Mouse (Mus musculus): ENCODE data around the gene Abca4. TPM values are rescaled to one million over a fixed set of nuclear protein-coding genes. Genes with fewer than 3 reads are reported as not detected.

Abca4 gene
- total and polyA plus RNA-seq, 3 experiments: 0.15 to 0.49 TPM; not detected in 1

DNA sequence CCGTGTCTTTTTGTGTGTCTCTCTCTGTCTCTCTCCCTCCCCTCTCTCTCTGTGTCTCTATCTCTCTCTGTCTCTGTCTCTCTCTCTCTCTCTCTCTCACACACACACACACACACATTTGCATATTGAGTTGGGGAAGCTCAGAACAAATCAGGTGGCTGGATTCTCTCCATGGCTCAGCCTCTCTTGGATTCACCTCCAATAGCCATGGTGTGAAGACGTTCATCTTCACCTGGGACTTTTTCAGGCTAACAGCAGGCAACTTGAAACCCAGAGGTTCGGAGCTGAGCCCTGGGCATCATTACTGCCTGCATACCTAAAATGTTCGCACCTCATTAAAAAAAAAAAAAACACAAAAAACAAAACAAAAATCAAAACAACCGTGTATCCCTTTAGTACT, 29.4 kb downstream of the Abca4 start:
- no peak for DNase-seq (ENCODE audit: low read depth, low spot score)
- Histone ChIP-seq H3K36me3 (ENCODE audit: control insufficient read depth in 1 of 2, insufficient read depth in 2 of 2, low read length in 2 of 2) (no peaks in the 10 kb centered on the region), H3K9me3 (replicated peaks; ENCODE audit: insufficient read depth, low read length) (no peaks in the 10 kb centered on the region), H3K27ac (ENCODE audit: control insufficient read depth, low read depth, low read length) (no peak overlapping the region), H3K9ac (ENCODE audit: control insufficient read depth, low read depth, low read length, poor library complexity, severe bottlenecking) (no peak overlapping the region), H3K4me3 (ENCODE audit: control insufficient read depth in 1 of 2, insufficient read depth in 1 of 2, low read depth in 2 of 2, low read length in 2 of 2) (no peak overlapping the region), H3K4me1 (ENCODE audit: control insufficient read depth in 1 of 2, insufficient read depth in 2 of 2, low read length in 2 of 2) (no peaks in the 10 kb centered on the region), H3K79me2 (ENCODE audit: control insufficient read depth, insufficient read depth, low read length, poor library complexity) (no peaks in the 10 kb centered on the region), H3K27me3 (ENCODE audit: control insufficient read depth in 1 of 2, insufficient read depth in 2 of 2, low read length in 2 of 2) (no peaks in the 10 kb centered on the region; a peak in 1 of 4 replicates)
- TF ChIP-seq CTCF (IDR thresholded peaks at IDR 0.05 in 2 of 3, conservative IDR thresholded peaks at IDR 0.05 in 1 of 3; ENCODE audit: control insufficient read depth in 1 of 3, insufficient read depth in 1 of 3, low read depth in 2 of 3, low read length in 3 of 3, poor library complexity in 1 of 3, severe bottlenecking in 1 of 3) (no peak), EP300 (IDR thresholded peaks at IDR 0.05; ENCODE audit: low read depth in 1 of 2, low read length in 2 of 2) (no peak), ZNF384 (IDR thresholded peaks at IDR 0.05; ENCODE audit: low read depth, low read length) (no peak), USF1 (IDR thresholded peaks at IDR 0.05; ENCODE audit: low read depth, low read length) (no peak), ZMIZ1 (IDR thresholded peaks at IDR 0.05; ENCODE audit: low read depth, low read length) (no peak), KAT2A (conservative IDR thresholded peaks at IDR 0.05; ENCODE audit: low read depth, low read length) (no peak), USF2 (IDR thresholded peaks at IDR 0.05; ENCODE audit: borderline replicate concordance in 1 of 2, insufficient read depth in 1 of 2, low read depth in 1 of 2, low read length in 2 of 2) (no peak), SMC3 (IDR thresholded peaks at IDR 0.05; ENCODE audit: low read depth, low read length) (no peak), GABPA (IDR thresholded peaks at IDR 0.05; ENCODE audit: low read depth, low read length) (no peak), ELF1 (IDR thresholded peaks at IDR 0.05; ENCODE audit: low read depth, low read length) (no peak), BHLHE40 (IDR thresholded peaks at IDR 0.05; ENCODE audit: borderline replicate concordance, low read depth, low read length) (no peak), MXI1 (IDR thresholded peaks at IDR 0.05; ENCODE audit: low read depth, low read length) (no peak), MAZ (IDR thresholded peaks at IDR 0.05; ENCODE audit: low read depth, low read length) (no peak), POLR2AphosphoS5 (IDR thresholded peaks at IDR 0.05; ENCODE audit: borderline replicate concordance, low read depth, low read length) (no peak), RCOR1 (IDR thresholded peaks at IDR 0.05; ENCODE audit: low read depth, low read length) (no peak), JUND (IDR thresholded peaks at IDR 0.05; ENCODE audit: low read depth, low read length) (no peak), MYC (IDR thresholded peaks at IDR 0.05; ENCODE audit: low read depth, low read length) (no peak), ZKSCAN1 (IDR thresholded peaks at IDR 0.05; ENCODE audit: low read depth, low read length) (no peak), TBP (IDR thresholded peaks at IDR 0.05; ENCODE audit: low read depth, low read length) (no peak)

DNA sequence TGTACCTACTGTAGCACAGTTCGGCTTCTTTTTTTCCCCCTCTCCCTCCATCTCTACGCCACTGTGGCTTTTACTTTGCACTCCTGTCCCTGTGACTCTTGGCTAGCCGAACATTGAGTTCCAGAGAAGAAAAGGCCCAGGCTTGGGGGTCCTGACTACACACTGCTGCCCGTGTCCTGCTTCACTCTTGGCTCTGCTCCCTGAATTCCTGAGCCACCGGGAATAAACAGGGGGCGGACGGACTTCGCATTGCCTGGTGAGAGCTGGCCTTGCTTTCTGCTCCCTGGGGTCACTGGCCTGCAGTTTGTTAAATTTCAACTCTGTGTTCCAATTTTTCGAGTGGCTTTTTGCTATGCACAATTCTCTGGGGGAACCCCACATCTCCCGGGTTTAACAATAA, 30.1 kb downstream of the Abca4 start:
- Histone ChIP-seq H3K27ac (ENCODE audit: control insufficient read depth, low read depth, low read length) (no peak overlapping the region), H3K4me1 (ENCODE audit: control insufficient read depth in 1 of 2, insufficient read depth in 2 of 2, low read length in 2 of 2) (no peaks in the 10 kb centered on the region), H3K79me2 (ENCODE audit: control insufficient read depth, insufficient read depth, low read length, poor library complexity) (no peaks in the 10 kb centered on the region), H3K9me3 (replicated peaks; ENCODE audit: insufficient read depth, low read length) (no peaks in the 10 kb centered on the region), H3K36me3 (ENCODE audit: control insufficient read depth in 1 of 2, insufficient read depth in 2 of 2, low read length in 2 of 2) (no peaks in the 10 kb centered on the region), H3K27me3 (ENCODE audit: control insufficient read depth in 1 of 2, insufficient read depth in 2 of 2, low read length in 2 of 2) (no peaks in the 10 kb centered on the region; a peak in 1 of 4 replicates), H3K9ac (ENCODE audit: control insufficient read depth, low read depth, low read length, poor library complexity, severe bottlenecking) (no peak overlapping the region), H3K4me3 (ENCODE audit: control insufficient read depth in 1 of 2, insufficient read depth in 1 of 2, low read depth in 2 of 2, low read length in 2 of 2) (no peak overlapping the region)
- TF ChIP-seq RAD21 (IDR thresholded peaks at IDR 0.05; ENCODE audit: low read depth, low read length) (no peak), TBP (IDR thresholded peaks at IDR 0.05; ENCODE audit: low read depth, low read length) (no peak), USF2 (IDR thresholded peaks at IDR 0.05; ENCODE audit: borderline replicate concordance in 1 of 2, insufficient read depth in 1 of 2, low read depth in 1 of 2, low read length in 2 of 2) (no peak), ZC3H11A (IDR thresholded peaks at IDR 0.05; ENCODE audit: low read depth, low read length) (no peak), NELFE (IDR thresholded peaks at IDR 0.05; ENCODE audit: low read depth, low read length) (no peak), EP300 (IDR thresholded peaks at IDR 0.05; ENCODE audit: low read depth in 1 of 2, low read length in 2 of 2) (no peak), UBTF (IDR thresholded peaks at IDR 0.05; ENCODE audit: borderline replicate concordance, insufficient read depth, low read depth, low read length) (no peak), SIN3A (IDR thresholded peaks at IDR 0.05; ENCODE audit: low read length) (no peak)
- no peak for DNase-seq (ENCODE audit: low read depth, low spot score)
